Mouse (Mus musculus): Measurements from ENCODE around the gene Htr3a.

Gene Htr3a

GRCm38 (mm10) chr9:48910885-48911537 is at the start of gene Htr3a:
Gene Htr3a (minus strand): TSS chr9:48911099.
- DNase-seq (ENCODE audit: low spot score in 2 of 2) = no peak

DNA sequence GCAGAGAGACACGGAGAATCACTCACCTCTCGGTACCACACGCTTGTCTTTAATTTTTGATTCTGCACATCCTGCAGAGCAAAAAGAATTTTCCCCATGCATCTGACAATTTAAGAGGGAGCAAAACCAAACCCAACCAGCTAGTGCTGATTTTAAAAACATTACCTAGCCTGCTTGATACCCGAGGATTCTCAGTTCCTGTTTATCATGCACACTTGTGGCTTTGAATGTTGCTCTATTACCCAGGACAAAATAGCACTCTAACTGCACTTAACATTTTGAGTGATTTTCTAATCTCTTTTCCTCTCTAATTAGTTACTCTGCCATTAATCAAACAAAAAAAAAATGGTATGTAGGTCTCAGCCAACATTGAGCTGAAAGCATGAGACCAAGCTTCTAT is 36.7 kb upstream of the Htr3a start:
- no peak for DNase-seq (ENCODE audit: low spot score in 2 of 2)

DNA sequence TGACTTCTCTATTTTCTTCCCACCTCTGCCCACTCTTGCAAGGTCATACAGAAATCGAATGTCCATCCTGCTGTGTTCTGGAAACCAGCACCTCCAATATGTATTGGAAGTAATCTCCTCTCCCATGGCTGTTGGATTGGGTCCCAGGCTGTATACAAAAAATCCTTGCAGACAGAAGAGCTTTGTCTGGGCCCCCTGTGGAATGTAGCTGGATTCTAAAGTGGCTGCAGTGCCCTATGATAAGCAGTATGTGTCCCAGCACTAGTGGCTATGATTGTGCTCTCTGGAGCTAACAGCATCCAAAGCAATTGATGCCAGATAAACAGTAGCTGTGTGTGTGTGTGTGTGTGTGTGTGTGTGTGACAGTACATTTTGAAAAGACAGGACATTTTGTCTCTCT is 31.4 kb upstream of the Htr3a start:
- no peak for DNase-seq (ENCODE audit: low spot score in 2 of 2)

DNA sequence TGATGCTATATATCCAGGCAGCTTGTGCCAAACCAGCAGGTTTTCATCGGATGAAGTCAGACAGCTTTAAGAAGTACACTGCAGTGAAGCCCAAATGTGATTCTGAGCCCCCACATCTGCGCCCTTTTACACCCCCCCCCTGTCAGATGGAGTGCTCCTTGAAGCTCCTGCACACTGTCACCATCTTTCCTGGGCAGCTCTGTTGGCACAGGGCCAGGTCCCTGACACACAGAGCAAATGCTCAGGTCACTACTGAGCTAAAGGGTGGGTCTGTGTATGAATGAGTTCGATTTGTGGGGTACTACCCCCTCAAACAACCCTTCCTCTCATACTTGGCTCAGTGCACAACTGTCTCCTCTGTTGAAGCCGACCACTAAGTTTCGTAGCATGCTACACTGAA is 18.5 kb upstream of the Htr3a start:
- no peak for DNase-seq (ENCODE audit: low spot score in 2 of 2)

- DNase-seq (ENCODE audit: low spot score in 2 of 2) = no peak
Measured at GRCm38 (mm10) chr9:48928781-48929180, 17.9 kb upstream of the Htr3a start.

GRCm38 (mm10) chr9:48916011-48916788 is 5.3 kb upstream of the Htr3a start:
- DNase-seq (ENCODE audit: low spot score in 2 of 2) = no peak

GRCm38 (mm10) chr9:48904421-48904820 is 6.5 kb downstream of the Htr3a start:
- DNase-seq (ENCODE audit: low spot score in 2 of 2) = no peak

- no peak for DNase-seq (ENCODE audit: low spot score in 2 of 2)
Measured at GRCm38 (mm10) chr9:48903766-48904165, 7.1 kb downstream of the Htr3a start.

GRCm38 (mm10) chr9:48898551-48898950 is 12.3 kb downstream of the Htr3a start:
- DNase-seq (ENCODE audit: low spot score in 2 of 2) = no peak

DNA sequence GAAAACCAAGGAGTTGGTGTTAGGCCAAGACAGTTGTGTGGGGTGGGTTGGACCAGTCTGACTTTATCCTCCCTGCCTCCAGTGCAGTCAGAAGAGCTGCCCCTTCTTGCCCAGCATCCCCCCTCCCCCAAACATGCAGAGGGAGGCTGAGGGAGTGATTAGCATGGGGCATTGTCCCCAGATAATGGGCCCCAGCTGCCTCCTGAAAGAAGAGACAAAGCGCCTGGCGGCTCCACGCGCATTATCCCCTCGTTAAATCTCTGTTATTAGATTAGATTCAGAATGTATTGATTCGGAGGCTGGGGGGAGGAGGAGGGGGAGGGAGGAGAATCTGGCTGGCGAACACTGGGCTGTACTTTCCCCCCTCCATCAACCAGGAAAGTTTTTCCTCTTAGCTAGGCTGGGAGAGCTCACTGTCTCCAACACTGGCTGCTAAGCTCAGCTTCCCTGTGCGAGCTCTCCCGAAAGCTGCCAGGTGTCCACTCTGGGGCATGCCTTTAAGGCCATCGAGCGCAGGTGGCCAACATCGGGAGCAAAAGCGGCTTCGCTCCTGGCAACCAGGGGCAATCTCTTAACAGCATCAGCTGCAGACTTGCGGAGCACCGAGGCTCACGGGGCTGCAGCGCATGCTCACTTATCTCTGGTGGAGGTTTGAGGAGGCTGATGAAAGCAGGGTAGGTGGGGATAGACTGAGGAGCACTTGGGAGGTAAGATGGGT is 14.9 kb downstream of the Htr3a start:
- no peak for DNase-seq (ENCODE audit: low spot score in 2 of 2)

DNA sequence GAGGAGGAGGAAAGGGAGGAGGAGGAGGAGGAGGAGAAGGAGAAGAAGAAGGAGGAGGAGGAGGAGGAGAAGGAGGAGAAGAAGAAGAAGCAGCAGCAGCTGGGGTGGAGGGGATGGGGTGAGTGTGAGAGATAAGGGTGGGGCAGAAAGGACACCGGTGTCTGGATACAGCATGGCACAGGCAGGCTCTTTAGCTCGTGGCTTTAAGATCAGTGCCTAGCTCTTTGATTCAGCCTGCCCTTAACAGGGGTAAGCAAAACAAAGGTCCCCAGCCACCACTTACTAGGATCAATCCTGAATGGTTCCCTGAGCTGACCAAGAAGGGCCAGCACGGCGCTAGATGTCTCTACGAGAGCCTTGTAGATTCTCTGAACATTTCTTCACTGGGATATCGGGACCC is 16.1 kb downstream of the Htr3a start:
- no peak for DNase-seq (ENCODE audit: low spot score in 2 of 2)

DNA sequence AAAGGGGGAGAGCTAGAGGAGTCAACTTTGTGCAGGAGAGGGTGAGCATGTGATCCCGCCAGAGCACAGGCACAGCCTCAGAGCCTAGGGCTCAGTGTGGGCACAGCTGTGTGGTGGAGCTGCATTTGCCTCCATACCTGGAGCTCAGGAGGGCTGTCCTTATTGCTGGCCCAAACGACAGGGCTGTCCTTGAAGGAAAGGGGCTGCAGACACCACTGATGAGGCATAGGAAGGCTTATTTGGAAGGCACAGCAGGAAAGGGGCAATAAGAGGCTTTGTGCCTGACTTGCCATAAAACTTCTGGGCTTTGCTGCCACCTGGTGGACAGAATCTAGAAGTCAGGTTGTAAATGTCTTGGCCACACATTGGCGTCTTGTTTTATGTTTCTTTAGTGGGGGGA is 16.9 kb downstream of the Htr3a start:
- DNase-seq (ENCODE audit: low spot score in 2 of 2) = peak; percentile 28 to 48

GRCm38 (mm10) chr9:48889093-48889492 is 21.8 kb downstream of the Htr3a start:
- DNase-seq (ENCODE audit: low spot score in 2 of 2) = no peak

GRCm38 (mm10) chr9:48872896-48873295 is 38.0 kb downstream of the Htr3a start:
- DNase-seq (ENCODE audit: low spot score in 2 of 2) = no peak

DNA sequence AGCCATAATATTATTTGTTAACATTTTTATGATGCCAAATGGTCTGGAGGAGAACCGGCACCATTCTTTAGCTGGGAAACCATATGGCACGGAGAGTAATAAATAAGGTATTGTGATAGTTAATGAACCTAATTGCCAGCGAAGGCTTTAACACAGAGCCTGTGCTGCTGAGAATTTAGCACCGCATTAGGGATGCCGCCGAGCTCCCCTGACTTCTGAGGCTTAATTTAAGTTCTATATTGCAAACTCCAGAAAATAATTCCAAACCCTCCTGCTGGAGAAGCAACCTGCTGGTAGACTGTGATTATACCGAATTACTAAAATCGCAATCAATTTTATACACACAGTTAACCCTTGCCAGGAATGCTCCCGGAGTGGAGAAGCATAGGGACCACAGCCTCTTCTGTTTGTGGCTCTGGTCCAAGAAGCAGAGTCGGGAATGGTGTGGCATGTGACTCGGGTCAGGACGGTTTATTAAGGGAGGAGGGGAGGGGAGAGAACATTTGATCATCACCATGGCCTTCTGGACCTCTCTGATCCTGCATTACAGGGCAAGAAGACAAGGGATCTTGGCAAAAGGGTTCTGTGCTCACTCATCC is 44.3 kb downstream of the Htr3a start:
- no peak for DNase-seq (ENCODE audit: low spot score in 2 of 2)

- no peak for DNase-seq (ENCODE audit: low spot score in 2 of 2)
Measured at GRCm38 (mm10) chr9:48865235-48865634, 45.7 kb downstream of the Htr3a start.

DNA sequence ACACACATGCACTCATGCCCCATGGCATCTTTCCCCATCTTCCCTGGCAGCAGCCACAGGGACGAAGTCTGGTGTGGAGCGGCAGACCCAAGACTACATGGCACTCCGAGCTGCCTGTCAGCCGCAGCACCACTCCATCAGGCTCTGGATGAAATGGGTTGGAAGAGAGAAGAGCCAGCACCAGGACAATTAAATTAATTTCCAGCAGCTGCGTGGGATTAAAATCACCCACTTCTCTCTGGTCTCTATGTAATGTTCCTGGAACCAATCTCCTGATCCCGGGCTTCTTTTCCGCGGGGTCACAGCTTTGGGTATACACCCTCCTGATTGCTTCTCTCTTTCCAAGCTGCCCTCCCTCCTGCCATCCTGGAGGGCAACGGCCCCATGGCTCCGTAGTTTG is 49.4 kb downstream of the Htr3a start:
- DNase-seq (ENCODE audit: low spot score in 2 of 2) = no peak

GRCm38 (mm10) chr9:48860526-48860845 is 50.4 kb downstream of the Htr3a start:
- peak; percentile 41 to 50 for DNase-seq (ENCODE audit: low spot score in 2 of 2)

DNA sequence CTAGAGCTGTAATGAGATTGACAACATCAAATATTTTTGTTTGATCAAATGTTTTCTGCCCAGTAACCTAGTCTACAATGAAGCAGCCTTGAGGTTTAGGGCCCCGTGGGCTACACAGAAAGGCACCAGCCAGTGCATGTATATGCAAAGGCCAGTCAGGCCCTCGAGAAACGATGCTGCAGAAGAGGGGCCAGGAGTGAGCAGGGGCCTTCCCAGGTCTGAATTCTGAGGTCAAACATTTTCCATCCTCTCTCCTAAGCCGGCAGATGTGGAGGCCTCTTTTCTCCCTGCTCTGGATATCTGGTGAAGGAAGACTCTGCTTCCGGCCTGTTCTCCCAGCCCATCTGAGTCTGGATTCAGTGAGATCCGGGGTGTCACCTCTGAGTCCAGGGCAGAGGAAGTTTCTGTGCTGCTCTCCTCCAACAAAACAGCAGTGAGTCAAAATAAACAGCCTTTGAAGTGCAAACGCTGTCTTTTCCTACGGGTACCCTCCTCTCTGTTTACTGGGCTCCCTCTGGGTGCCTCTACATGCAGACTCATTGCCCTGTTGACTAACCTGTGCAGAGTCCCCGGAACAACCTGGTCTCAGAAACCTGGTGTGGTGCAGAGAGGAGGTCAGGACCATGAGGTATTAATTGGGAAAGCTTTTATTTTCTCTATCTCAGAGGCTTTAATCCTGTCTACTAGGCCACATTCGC is 50.9 kb downstream of the Htr3a start:
- no peak for DNase-seq (ENCODE audit: low spot score in 2 of 2)

- no peak for DNase-seq (ENCODE audit: low spot score in 2 of 2)
Measured at GRCm38 (mm10) chr9:48857944-48858343, 53.0 kb downstream of the Htr3a start.

DNA sequence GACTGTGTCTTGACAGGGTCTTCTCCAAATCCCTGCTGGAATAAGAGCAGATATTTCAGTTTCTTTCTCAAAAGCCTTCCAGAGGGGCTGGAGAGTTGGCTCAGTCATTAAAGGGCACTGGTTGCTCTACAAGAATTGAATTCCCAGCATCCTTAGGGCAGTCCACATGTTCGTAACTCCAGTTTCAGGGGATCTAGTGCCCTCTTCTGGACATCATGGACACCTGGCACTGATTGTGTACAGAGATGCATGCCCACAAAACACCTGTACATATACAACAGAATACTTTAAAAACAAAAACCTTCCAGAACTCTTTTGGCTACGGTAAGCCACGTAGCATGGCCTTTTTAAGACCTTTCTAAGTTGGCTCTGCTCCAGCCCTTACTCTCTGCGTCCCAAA is 54.7 kb downstream of the Htr3a start:
- no peak for DNase-seq (ENCODE audit: low spot score in 2 of 2)

- DNase-seq (ENCODE audit: low spot score in 2 of 2) = no peak
Measured at GRCm38 (mm10) chr9:48849531-48849930, 61.4 kb downstream of the Htr3a start.

Data from natural killer cell, adult 2 months (primary cell).